Mouse (Mus musculus) cerebellum, adult 11 months (tissue): ENCODE data around the gene Ptk7.

Experiments
- DNase-seq: peaks from one replicate; pipeline ENCODE4 v3.0.0; 2022

Ptk7 gene

GRCm38 (mm10) chr17:46628791-46629684 lies at the start of gene Ptk7:
Ptk7 (minus strand) TSS chr17:46629504.
- peak; percentile 50 for DNase-seq

- no peak for DNase-seq
Observed at GRCm38 (mm10) chr17:46678911-46679310, 49.6 kb upstream of the Ptk7 start.

- DNase-seq = no peak
Observed at GRCm38 (mm10) chr17:46678416-46678815, 49.1 kb upstream of the Ptk7 start, which contains the start of gene Mea1. Mea1 (plus strand) TSS chr17:46678793.

- no peak for DNase-seq
Observed at GRCm38 (mm10) chr17:46674530-46675283, 45.4 kb upstream of the Ptk7 start.

GRCm38 (mm10) chr17:46673850-46674529 lies 44.7 kb upstream of the Ptk7 start, which contains the start of gene Rrp36:
Rrp36 (minus strand) TSS chr17:46674352.
- DNase-seq = peak; percentile 79

GRCm38 (mm10) chr17:46669911-46670310 lies 40.6 kb upstream of the Ptk7 start:
- DNase-seq = no peak

GRCm38 (mm10) chr17:46667712-46668111 lies 38.4 kb upstream of the Ptk7 start:
- no peak for DNase-seq

- DNase-seq = peak; percentile 64
Observed at GRCm38 (mm10) chr17:46662730-46663129, 33.4 kb upstream of the Ptk7 start.

- no peak for DNase-seq
Observed at GRCm38 (mm10) chr17:46661981-46662380, 32.7 kb upstream of the Ptk7 start.

- peak; percentile 69 for DNase-seq
Observed at GRCm38 (mm10) chr17:46661351-46661750, 32.0 kb upstream of the Ptk7 start.

GRCm38 (mm10) chr17:46656054-46656453 lies 26.8 kb upstream of the Ptk7 start:
- DNase-seq = no peak

- no peak for DNase-seq
Observed at GRCm38 (mm10) chr17:46651755-46652547, 22.6 kb upstream of the Ptk7 start.

GRCm38 (mm10) chr17:46651292-46651691 lies 22.0 kb upstream of the Ptk7 start:
- no peak for DNase-seq

- peak; percentile 85 for DNase-seq
Observed at GRCm38 (mm10) chr17:46650232-46651031, 21.1 kb upstream of the Ptk7 start, which contains the start of gene Cul7. Cul7 (plus strand) TSS chr17:46650337.

GRCm38 (mm10) chr17:46649811-46650210 lies 20.5 kb upstream of the Ptk7 start:
- DNase-seq = no peak

- no peak for DNase-seq
Observed at GRCm38 (mm10) chr17:46648436-46648835, 19.1 kb upstream of the Ptk7 start.

GRCm38 (mm10) chr17:46647279-46647678 lies 18.0 kb upstream of the Ptk7 start:
- no peak for DNase-seq

- DNase-seq = no peak
Observed at GRCm38 (mm10) chr17:46646322-46646662, 17.0 kb upstream of the Ptk7 start.

- peak; percentile 98 for DNase-seq
Observed at GRCm38 (mm10) chr17:46645561-46646321, 16.4 kb upstream of the Ptk7 start, which contains the start of the genes Klc4 and Mrpl2. Klc4 (minus strand) TSS chr17:46646022. Mrpl2 (plus strand) TSS chr17:46646229.

- DNase-seq = peak; percentile 57
Observed at GRCm38 (mm10) chr17:46644916-46645475, 15.7 kb upstream of the Ptk7 start.
